Mouse (Mus musculus): ENCODE results near the gene Bpifb1. TPM values are rescaled to one million over a fixed set of nuclear protein-coding genes. Genes with fewer than 3 reads are reported as not detected.
A peak's percentile ranks its signal among the peaks of the same experiment; 100 is the strongest.

Gene Bpifb1
- polyA plus RNA-seq, 1 experiment: not detected

GRCm38 (mm10) chr2:154209112-154209511 is 18.5 kb downstream of the Bpifb1 start:
- H3K4me1 ChIP-seq (ENCODE audit: control insufficient read depth, insufficient read depth, insufficient read length, low read length): no peaks in the 10 kb centered on the region
- no peak overlapping the region for H3K4me3 ChIP-seq (ENCODE audit: low read depth, low read length)
- no peaks in the 10 kb centered on the region for H3K36me3 ChIP-seq (ENCODE audit: control insufficient read depth, insufficient read depth, low read length)
- WGBS: 2% methylated on average over 3 of the region's 3 CpGs
- H3K27me3 ChIP-seq (ENCODE audit: control insufficient read depth, insufficient read depth, low read length): no peaks in the 10 kb centered on the region
- TF ChIP-seq CTCF (IDR thresholded peaks at IDR 0.05; ENCODE audit: extremely low read depth, insufficient read length, insufficient replicate concordance, low read depth, low read length) (no peak), POLR2A (IDR thresholded peaks at IDR 0.05; ENCODE audit: low read depth, low read length) (no peak)
- H3K27ac ChIP-seq (ENCODE audit: insufficient read depth, low read depth, low read length): no peak overlapping the region

DNA sequence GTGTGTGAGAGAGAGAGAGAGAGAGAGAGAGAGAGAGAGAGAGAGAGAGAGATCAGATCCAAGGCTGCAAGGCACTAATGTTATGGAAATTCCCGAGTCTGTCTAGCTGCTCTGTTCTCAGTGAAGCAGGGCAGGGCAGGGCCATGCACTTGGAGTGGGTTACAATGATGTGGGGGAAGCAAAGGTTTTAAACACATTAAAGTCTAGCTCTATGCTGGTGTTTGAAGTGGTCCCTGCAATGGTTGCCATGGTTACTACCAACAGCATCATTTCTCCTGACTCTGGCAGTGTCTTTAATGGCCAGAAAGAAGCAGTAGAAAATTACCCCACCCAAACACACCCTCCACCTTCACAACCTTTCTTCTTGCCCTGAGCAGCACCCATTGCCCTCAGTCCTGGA is 20.5 kb downstream of the Bpifb1 start:
- H3K27me3 ChIP-seq (ENCODE audit: control insufficient read depth, insufficient read depth, low read length): no peaks in the 10 kb centered on the region
- no peaks in the 10 kb centered on the region for H3K36me3 ChIP-seq (ENCODE audit: control insufficient read depth, insufficient read depth, low read length)
- no peak overlapping the region for H3K4me3 ChIP-seq (ENCODE audit: low read depth, low read length)
- no peaks in the 10 kb centered on the region for H3K4me1 ChIP-seq (ENCODE audit: control insufficient read depth, insufficient read depth, insufficient read length, low read length)
- no peak overlapping the region for H3K27ac ChIP-seq (ENCODE audit: insufficient read depth, low read depth, low read length)
- TF ChIP-seq POLR2A (IDR thresholded peaks at IDR 0.05; ENCODE audit: low read depth, low read length) (no peak), CTCF (IDR thresholded peaks at IDR 0.05; ENCODE audit: extremely low read depth, insufficient read length, insufficient replicate concordance, low read depth, low read length) (no peak)
- 52% methylated on average over 1 of the region's 1 CpGs for WGBS

- Histone ChIP-seq H3K4me1 (ENCODE audit: control insufficient read depth, insufficient read depth, insufficient read length, low read length) (no peaks in the 10 kb centered on the region), H3K27ac (ENCODE audit: insufficient read depth, low read depth, low read length) (no peak overlapping the region), H3K4me3 (ENCODE audit: low read depth, low read length) (no peak overlapping the region), H3K36me3 (ENCODE audit: control insufficient read depth, insufficient read depth, low read length) (no peaks in the 10 kb centered on the region), H3K27me3 (ENCODE audit: control insufficient read depth, insufficient read depth, low read length) (no peaks in the 10 kb centered on the region)
- no peak for TF ChIP-seq CTCF (IDR thresholded peaks at IDR 0.05; ENCODE audit: extremely low read depth, insufficient read length, insufficient replicate concordance, low read depth, low read length)
- 87% methylated on average over 4 of the region's 4 CpGs for WGBS
Measured at GRCm38 (mm10) chr2:154211881-154212280, 21.3 kb downstream of the Bpifb1 start.

DNA sequence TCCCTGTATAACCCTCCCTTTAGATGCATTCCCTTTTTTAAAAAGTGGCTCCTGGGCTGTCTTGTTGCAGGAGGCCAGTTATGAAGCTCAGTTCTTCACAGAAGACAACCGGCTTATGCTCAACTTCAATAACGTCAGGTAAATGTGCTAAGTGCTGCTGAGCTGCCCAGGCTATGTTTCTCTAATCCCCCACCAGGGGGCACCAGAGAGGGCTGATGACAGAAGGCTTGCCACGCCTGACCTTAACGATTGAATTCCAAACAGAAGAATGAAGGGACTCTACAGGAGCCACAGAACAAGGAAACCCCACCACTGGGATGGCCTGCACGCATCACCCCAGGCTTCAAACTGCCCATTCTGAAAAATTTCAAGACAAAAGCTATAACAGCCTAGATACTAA is 24.6 kb downstream of the Bpifb1 start:
- H3K4me3 ChIP-seq (ENCODE audit: low read depth, low read length): no peak overlapping the region
- no peak overlapping the region for H3K27ac ChIP-seq (ENCODE audit: insufficient read depth, low read depth, low read length)
- H3K4me1 ChIP-seq (ENCODE audit: control insufficient read depth, insufficient read depth, insufficient read length, low read length): no peaks in the 10 kb centered on the region
- TF ChIP-seq CTCF (IDR thresholded peaks at IDR 0.05; ENCODE audit: extremely low read depth, insufficient read length, insufficient replicate concordance, low read depth, low read length) (peak; percentile 85; the same call in 1 of the 2 replicates), POLR2A (IDR thresholded peaks at IDR 0.05; ENCODE audit: low read depth, low read length) (no peak)
- WGBS: 9% methylated on average over 5 of the region's 5 CpGs
- no peaks in the 10 kb centered on the region for H3K36me3 ChIP-seq (ENCODE audit: control insufficient read depth, insufficient read depth, low read length)
- H3K27me3 ChIP-seq (ENCODE audit: control insufficient read depth, insufficient read depth, low read length): no peaks in the 10 kb centered on the region

DNA sequence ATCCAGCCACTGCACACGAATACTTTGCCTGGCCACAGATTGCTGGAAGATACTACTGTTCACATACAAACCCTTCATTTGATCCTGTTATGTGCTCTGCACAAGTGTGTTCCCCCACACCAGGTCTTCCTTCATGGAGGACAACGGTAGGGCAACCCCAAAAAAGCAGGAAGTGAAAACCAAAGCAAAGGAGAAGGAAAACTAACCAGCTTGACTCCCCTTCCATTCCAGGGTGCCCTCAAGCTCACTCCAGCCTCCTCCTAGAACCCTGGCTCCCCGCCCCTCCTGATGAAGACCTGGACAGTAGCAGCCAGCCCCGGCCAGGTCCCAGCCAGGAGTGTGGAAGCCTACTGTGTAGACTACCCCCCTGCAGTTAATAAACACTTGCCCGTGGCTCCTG is 29.3 kb downstream of the Bpifb1 start:
- Histone ChIP-seq H3K4me3 (ENCODE audit: low read depth, low read length) (no peak overlapping the region), H3K36me3 (ENCODE audit: control insufficient read depth, insufficient read depth, low read length) (no peaks in the 10 kb centered on the region), H3K4me1 (ENCODE audit: control insufficient read depth, insufficient read depth, insufficient read length, low read length) (no peaks in the 10 kb centered on the region), H3K27me3 (ENCODE audit: control insufficient read depth, insufficient read depth, low read length) (no peaks in the 10 kb centered on the region), H3K27ac (ENCODE audit: insufficient read depth, low read depth, low read length) (no peak overlapping the region)
- no peak for TF ChIP-seq POLR2A (IDR thresholded peaks at IDR 0.05; ENCODE audit: low read depth, low read length)
- TF ChIP-seq CTCF (IDR thresholded peaks at IDR 0.05; ENCODE audit: extremely low read depth, insufficient read length, insufficient replicate concordance, low read depth, low read length): no peak
- 58% methylated on average over 5 of the region's 5 CpGs for WGBS

GRCm38 (mm10) chr2:154223265-154223916 is 32.8 kb downstream of the Bpifb1 start, which contains the start of gene Bpifb5:
Bpifb5 (plus strand) TSS chr2:154223742.
- WGBS: 10% methylated on average over 14 of the region's 14 CpGs
- Histone ChIP-seq H3K4me1 (ENCODE audit: control insufficient read depth, insufficient read depth, insufficient read length, low read length) (no peaks in the 10 kb centered on the region), H3K36me3 (ENCODE audit: control insufficient read depth, insufficient read depth, low read length) (no peaks in the 10 kb centered on the region), H3K27ac (ENCODE audit: insufficient read depth, low read depth, low read length) (no peak within 1 kb of the TSS), H3K27me3 (ENCODE audit: control insufficient read depth, insufficient read depth, low read length) (no peaks in the 10 kb centered on the region), H3K4me3 (ENCODE audit: low read depth, low read length) (no peak within 1 kb of the TSS)
- TF ChIP-seq POLR2A (IDR thresholded peaks at IDR 0.05; ENCODE audit: low read depth, low read length): no peak
- TF ChIP-seq CTCF (IDR thresholded peaks at IDR 0.05; ENCODE audit: extremely low read depth, insufficient read length, insufficient replicate concordance, low read depth, low read length): no peak

DNA sequence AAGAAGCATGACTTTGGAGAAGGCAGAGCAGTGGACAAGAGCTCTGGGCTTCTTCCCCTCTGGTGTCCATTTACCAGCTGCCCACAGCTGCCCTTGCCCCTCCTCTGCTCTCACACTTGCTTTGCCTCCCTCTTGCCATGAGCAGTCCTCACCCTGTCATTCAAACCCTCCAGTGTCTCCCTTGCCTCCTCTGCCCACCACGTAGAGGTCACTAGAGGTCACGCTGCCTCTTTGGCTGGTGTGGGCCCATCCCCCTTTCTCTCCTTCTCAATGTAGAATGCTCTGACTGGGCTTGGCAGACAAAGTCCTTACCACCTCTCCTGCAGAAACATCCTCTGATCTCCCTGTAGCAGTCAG is 33.3 kb downstream of the Bpifb1 start:
- 37% methylated on average over 2 of the region's 2 CpGs for WGBS
- no peak for TF ChIP-seq POLR2A (IDR thresholded peaks at IDR 0.05; ENCODE audit: low read depth, low read length)
- TF ChIP-seq CTCF (IDR thresholded peaks at IDR 0.05; ENCODE audit: extremely low read depth, insufficient read length, insufficient replicate concordance, low read depth, low read length): no peak
- Histone ChIP-seq H3K27me3 (ENCODE audit: control insufficient read depth, insufficient read depth, low read length) (no peaks in the 10 kb centered on the region), H3K27ac (ENCODE audit: insufficient read depth, low read depth, low read length) (no peak overlapping the region), H3K4me3 (ENCODE audit: low read depth, low read length) (no peak overlapping the region), H3K36me3 (ENCODE audit: control insufficient read depth, insufficient read depth, low read length) (no peaks in the 10 kb centered on the region), H3K4me1 (ENCODE audit: control insufficient read depth, insufficient read depth, insufficient read length, low read length) (no peaks in the 10 kb centered on the region)
